ENCODE assay signal across 9 mouse cellular contexts in the genomic region with DNA sequence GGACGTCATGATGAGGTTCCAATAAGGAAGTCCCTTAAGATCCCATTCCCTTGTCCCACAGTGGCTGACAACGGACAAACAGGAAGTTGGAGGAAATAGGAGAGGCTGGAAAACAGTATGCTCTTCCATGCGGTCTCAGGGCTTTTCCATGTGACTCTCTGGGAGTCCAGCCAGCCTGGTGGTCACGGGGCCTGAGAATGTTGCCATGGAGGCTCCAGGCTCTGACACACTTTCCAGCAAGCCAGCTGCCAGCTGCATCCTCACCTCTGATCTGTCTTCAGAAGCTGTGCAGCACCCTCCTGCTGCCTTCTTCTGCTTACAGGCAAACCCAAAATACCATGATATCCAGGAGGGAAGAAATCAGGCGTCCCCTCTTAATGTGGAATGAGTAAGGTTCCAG.
A peak's percentile ranks its signal among the peaks of the same experiment; 100 is the strongest.
DNase-seq lines count a peak whose midpoint lies in the region; ATAC-seq lines count a peak whose summit lies in the region.
"Had no signal": no experiment of that assay in that cellular context is flagged by ENCODE, and none has a peak within 500 bp of the region (broad histone marks: within the 10 kb centered on the region; RNA-seq: fewer than 3 reads in every experiment).

No protein-coding gene starts in this region.

- peak; percentile 5 for DNase-seq in hindbrain, embryonic 10.5 days (ENCODE audit: low spot score)
- peak; percentile 11 to 20 for DNase-seq in adrenal gland, postnatal 36 days
- DNase-seq in gastrocnemius, adult 18-20 months (ENCODE audit: low spot score), result peak; percentile 47
- DNase-seq in kidney, postnatal 36 days, result peak; percentile 37 to 65
- DNase-seq in lung, postnatal 10 days, result peak; percentile 60

- H3K4me1 ChIP-seq in hindbrain, embryonic 10.5 days (replicated peaks), result peaks cover 3% of the 10 kb centered on the region; the same call in 1 of the 2 replicates
- H3K4me1 ChIP-seq in hindbrain, embryonic 12.5 days, result no peaks in the 10 kb centered on the region

- no peak overlapping the region for H3K4me2 ChIP-seq in hindbrain, embryonic 12.5 days (replicated peaks)

- 62% methylated on average over 5 of the region's 5 CpGs for WGBS in hindbrain, embryonic 10.5 days
- WGBS in hindbrain, embryonic 12.5 days, result 63% methylated on average over 5 of the region's 5 CpGs

- H3K36me3 ChIP-seq in hindbrain, embryonic 10.5 days, result no peaks in the 10 kb centered on the region
- no peaks in the 10 kb centered on the region for H3K36me3 ChIP-seq in hindbrain, embryonic 12.5 days

- no peak for ATAC-seq in hindbrain, embryonic 12.5 days (ENCODE audit: low FRiP score)
- ATAC-seq in erythroblast, adult 5-6 weeks (replicated peaks; ENCODE audit: low FRiP score, poor library complexity, severe bottlenecking), result no peak
- ATAC-seq in monocyte, adult 5-6 weeks (replicated peaks; ENCODE audit: insufficient number of reproducible peaks, low FRiP score, low TSS enrichment, poor library complexity, severe bottlenecking), result no peak

- H3K27me3 ChIP-seq in hindbrain, embryonic 10.5 days (ENCODE audit: insufficient read depth, poor library complexity, severe bottlenecking), result no peaks in the 10 kb centered on the region
- H3K27me3 ChIP-seq in hindbrain, embryonic 12.5 days, result no peaks in the 10 kb centered on the region

- H3K27ac ChIP-seq in hindbrain, embryonic 10.5 days, result no peak overlapping the region
- no peak overlapping the region for H3K27ac ChIP-seq in hindbrain, embryonic 12.5 days

- H3K9me3 ChIP-seq in hindbrain, embryonic 10.5 days, result no peaks in the 10 kb centered on the region
- no peaks in the 10 kb centered on the region for H3K9me3 ChIP-seq in hindbrain, embryonic 12.5 days (replicated peaks)
- H3K9me3 ChIP-seq: megakaryocyte, embryonic 14.5 days had no signal

- H3K9ac ChIP-seq in hindbrain, embryonic 12.5 days, result no peak overlapping the region

- no peak overlapping the region for H3K4me3 ChIP-seq in hindbrain, embryonic 10.5 days
- no peak overlapping the region for H3K4me3 ChIP-seq in hindbrain, embryonic 12.5 days
- H3K4me3 ChIP-seq: megakaryocyte, embryonic 14.5 days had no signal

Comparison
In these comparisons a context has a peak if more than half of its experiments do, and no peak if none do; other contexts are left out.
1. DNase-seq: peak in every context shown above with its lines; median percentile 60 in lung, postnatal 10 days; 51 in kidney, postnatal 36 days; 47 in gastrocnemius, adult 18-20 months; 16 in adrenal gland, postnatal 36 days; 5 in hindbrain, embryonic 10.5 days.